Mouse (Mus musculus) neutrophil, adult 83 days (primary cell): ENCODE data around the gene Hist1h2ae. TPM values are rescaled to one million over a fixed set of nuclear protein-coding genes. Genes with fewer than 3 reads are reported as not detected.

Experiments
- total RNA-seq, 2 experiments: library from RNA; stranded (reverse); gene quantifications; one replicate each; pipeline ENCODE4 v1.2.4; 2023

The Hist1h2ae gene
- total RNA-seq, 2 experiments from 2014 or later: 213 to 226 TPM

Other genes with a start within 250 kb of the Hist1h2ae start
- gene Zfp322a, start 202.0 kb downstream of the Hist1h2ae start, total RNA-seq: 10 to 100 TPM in 1 of 2 experiments, 1 to 10 TPM in 1; 7.0 to 10.2 TPM
- gene Abt1, start 147.4 kb downstream of the Hist1h2ae start, total RNA-seq: 10 to 100 TPM in 1 of 2 experiments, 1 to 10 TPM in 1; 8.6 to 10.3 TPM
- under 1 TPM; 0.31 to 0.57 TPM for gene Btn1a1, start 105.3 kb downstream of the Hist1h2ae start, total RNA-seq
- not detected for gene Btn2a2, start 82.4 kb downstream of the Hist1h2ae start, total RNA-seq
- gene Hist1h4h, start 40.2 kb downstream of the Hist1h2ae start, total RNA-seq: 1,000 to 10,000 TPM; 1,800 to 2,079 TPM
- 1,000 to 10,000 TPM; 1,103 to 1,322 TPM for gene Hist1h2af, start 37.3 kb downstream of the Hist1h2ae start, total RNA-seq
- 100 to 1,000 TPM; 343 to 409 TPM for gene Hist1h3g, start 35.8 kb downstream of the Hist1h2ae start, total RNA-seq
- 100 to 1,000 TPM; 156 to 165 TPM for gene Hist1h2bh, start 27.8 kb downstream of the Hist1h2ae start, total RNA-seq
- gene Hist1h3f, start 27.2 kb downstream of the Hist1h2ae start, total RNA-seq: 100 to 1,000 TPM; 484 to 531 TPM
- 1,000 to 10,000 TPM; 2,494 to 2,726 TPM for gene Hist1h4f, start 19.6 kb downstream of the Hist1h2ae start, total RNA-seq
- gene Hist1h1d, start 18.0 kb downstream of the Hist1h2ae start, total RNA-seq: 100 to 1,000 TPM; 117 to 132 TPM
- 100 to 1,000 TPM; 919 to 946 TPM for gene Hist1h3e, start 8.9 kb downstream of the Hist1h2ae start, total RNA-seq
- 1,000 to 10,000 TPM; 1,609 to 1,779 TPM for gene Hist1h2bg, start 176 bp upstream of the Hist1h2ae start, total RNA-seq
- gene Hist1h2bf, start 3.0 kb upstream of the Hist1h2ae start, total RNA-seq: 1,000 to 10,000 TPM; 1,205 to 1,340 TPM
- 100 to 1,000 TPM; 234 to 256 TPM for gene Hist1h2ad, start 3.2 kb upstream of the Hist1h2ae start, total RNA-seq
- 100 to 1,000 TPM; 207 to 247 TPM for gene Hist1h3d, start 4.5 kb upstream of the Hist1h2ae start, total RNA-seq
- 100 to 1,000 TPM; 821 to 965 TPM for gene Hist1h4d, start 10.4 kb upstream of the Hist1h2ae start, total RNA-seq
- 100 to 1,000 TPM; 117 to 129 TPM for gene Hist1h2be, start 49.9 kb upstream of the Hist1h2ae start, total RNA-seq
- 100 to 1,000 TPM; 854 to 881 TPM for gene Hist1h1e, start 51.3 kb upstream of the Hist1h2ae start, total RNA-seq
- gene Hist1h2ac, start 112.7 kb upstream of the Hist1h2ae start, total RNA-seq: 10 to 100 TPM; 59.5 to 67.1 TPM
- 100 to 1,000 TPM; 108 to 117 TPM for gene Hist1h2bc, start 113.0 kb upstream of the Hist1h2ae start, total RNA-seq
- 1 to 10 TPM; 2.5 to 2.9 TPM for gene Hist1h1t, start 124.6 kb upstream of the Hist1h2ae start, total RNA-seq
- gene Hist1h4c, start 127.2 kb upstream of the Hist1h2ae start, total RNA-seq: 100 to 1,000 TPM; 435 to 497 TPM
- 1 to 10 TPM; 7.5 to 7.9 TPM for gene Hfe, start 139.6 kb upstream of the Hist1h2ae start, total RNA-seq
- 1,000 to 10,000 TPM; 1,583 to 1,684 TPM for gene Hist1h1c, start 167.6 kb upstream of the Hist1h2ae start, total RNA-seq
- 100 to 1,000 TPM; 649 to 655 TPM for gene Hist1h3c, start 174.4 kb upstream of the Hist1h2ae start, total RNA-seq
- gene Hist1h2bb, start 175.5 kb upstream of the Hist1h2ae start, total RNA-seq: 1,000 to 10,000 TPM in 1 of 2 experiments, 100 to 1,000 TPM in 1; 938 to 1,011 TPM
- 1,000 to 10,000 TPM; 1,348 to 1,643 TPM for gene Hist1h2ab, start 179.9 kb upstream of the Hist1h2ae start, total RNA-seq
- gene Hist1h3b, start 181.0 kb upstream of the Hist1h2ae start, total RNA-seq: 1,000 to 10,000 TPM; 1,578 to 1,719 TPM
- gene Hist1h4b, start 185.8 kb upstream of the Hist1h2ae start, total RNA-seq: 100 to 1,000 TPM; 697 to 823 TPM
- gene Hist1h4a, start 190.0 kb upstream of the Hist1h2ae start, total RNA-seq: 100 to 1,000 TPM; 542 to 645 TPM
- gene Hist1h3a, start 191.2 kb upstream of the Hist1h2ae start, total RNA-seq: 100 to 1,000 TPM; 941 to 991 TPM
- gene Hist1h1a, start 192.4 kb upstream of the Hist1h2ae start, total RNA-seq: 100 to 1,000 TPM; 476 to 542 TPM
- gene Trim38, start 198.7 kb upstream of the Hist1h2ae start, total RNA-seq: not detected
- not detected for gene Slc17a2, start 235.8 kb upstream of the Hist1h2ae start, total RNA-seq